Mouse (Mus musculus): ENCODE data around the gene Bach1.

DNA sequence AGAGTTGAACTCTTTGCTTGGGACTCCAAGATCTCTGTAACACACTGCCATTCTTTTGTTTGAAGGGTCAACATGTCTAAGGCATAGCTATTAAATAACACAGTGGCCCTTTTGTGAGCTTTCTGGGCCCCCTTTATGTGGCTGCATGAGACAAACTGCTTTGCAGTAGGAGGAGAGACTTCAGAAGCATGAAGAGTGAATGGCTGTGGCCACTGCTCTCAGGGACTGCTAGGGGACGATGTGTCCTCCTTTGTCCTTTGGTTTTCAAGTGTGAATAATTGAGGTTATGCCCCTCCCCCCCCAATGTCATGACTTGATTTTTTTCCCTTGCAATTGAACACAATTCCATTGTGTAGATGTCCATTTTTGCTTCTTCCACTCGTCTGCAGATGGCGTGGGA lies 44.9 kb downstream of the Bach1 start:
- TF ChIP-seq CTCF (IDR thresholded peaks at IDR 0.05): no peak
- TF ChIP-seq EP300 (IDR thresholded peaks at IDR 0.05): no peak
